Mouse (Mus musculus) brain, embryonic 14.5 days (tissue): ENCODE measurements around the gene Clasp2.

Experiments used
- CTCF ChIP-seq: fragments of 200-500 bp; IDR thresholded peaks from 2 replicates; pipeline ENCODE4 v1.5.1; 2012; ENCODE audit warnings: inconsistent platforms, mild to moderate bottlenecking, moderate library complexity, borderline replicate concordance; ENCODE audit not compliant: insufficient read depth, insufficient read length; ENCODE audit errors: extremely low read depth
- POLR2A ChIP-seq: fragments of 200-500 bp; IDR thresholded peaks from 2 replicates; pipeline ENCODE4 v1.6.1; 2012; ENCODE audit warnings: mild to moderate bottlenecking, inconsistent platforms, borderline replicate concordance; ENCODE audit not compliant: poor library complexity, insufficient read depth, insufficient read length, severe bottlenecking; ENCODE audit errors: extremely low read depth

DNA sequence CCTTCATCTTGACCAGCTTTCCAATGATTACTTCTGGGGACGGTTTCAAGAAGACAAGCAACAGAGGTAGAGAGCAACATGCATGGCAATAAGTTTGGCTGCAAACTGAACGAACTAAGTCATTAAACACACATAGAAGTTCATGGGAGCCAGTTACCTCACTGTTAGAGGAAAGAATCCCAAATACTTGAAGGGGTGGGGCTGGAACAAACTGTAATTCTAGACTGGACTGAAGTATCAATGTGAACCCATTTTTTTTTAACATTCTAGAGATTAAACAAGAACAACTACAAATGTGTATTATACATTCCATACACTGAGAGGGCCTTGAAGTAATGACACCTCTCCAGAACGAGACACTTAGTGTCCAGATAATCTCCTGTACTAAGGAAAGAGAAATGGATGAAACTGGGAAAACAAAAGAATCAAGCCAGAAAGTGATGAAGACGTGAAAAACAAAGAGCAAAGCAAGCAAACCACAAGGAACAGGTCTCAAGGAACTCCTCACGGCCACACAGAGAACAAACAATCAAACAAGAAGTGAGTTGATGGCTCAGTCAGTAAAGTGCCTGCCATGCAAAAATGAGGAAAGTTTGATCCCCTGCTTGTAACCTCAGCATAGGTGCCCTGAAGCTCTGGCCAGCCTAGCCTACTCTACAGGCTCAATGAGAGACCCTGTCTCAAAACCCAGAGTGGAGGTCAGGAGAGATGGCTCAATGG is 39.7 kb upstream of the Clasp2 start:
- no peak for TF ChIP-seq POLR2A
- no peak for TF ChIP-seq CTCF
